Mouse (Mus musculus) embryonic facial prominence, embryonic 15.5 days (tissue): ENCODE measurements around the gene Dcst2. TPM values are rescaled to one million over a fixed set of nuclear protein-coding genes. Genes with fewer than 3 reads are reported as not detected.

Experiments used
- ATAC-seq: fragments of 200-750 bp; cut with Nextera tagmentation; 2 replicates; pipeline ENCODE4 v1.8.0; 2017; ENCODE audit warnings: low read depth, moderate TSS enrichment; ENCODE audit not compliant: insufficient number of reproducible peaks, low FRiP score, low TSS enrichment
- H3K27ac ChIP-seq: fragments of 300-500 bp; sonication (generic); replicated peaks from 2 replicates; pipeline ENCODE4 v1.5.1; 2015; ENCODE audit warnings: mild to moderate bottlenecking, inconsistent platforms
- H3K27me3 ChIP-seq: fragments of 300-500 bp; sonication (generic); 2 replicates; pipeline ENCODE4 v1.6.1; 2015; ENCODE audit warnings: inconsistent platforms
- H3K36me3 ChIP-seq: fragments of 300-500 bp; sonication (generic); 2 replicates; pipeline ENCODE4 v1.6.1; 2015; ENCODE audit warnings: mild to moderate bottlenecking, inconsistent platforms
- H3K4me1 ChIP-seq: fragments of 300-500 bp; sonication (generic); 2 replicates; pipeline ENCODE4 v1.6.1; 2015; ENCODE audit warnings: inconsistent platforms
- H3K4me2 ChIP-seq: fragments of 300-500 bp; sonication (generic); replicated peaks from 2 replicates; pipeline ENCODE4 v1.6.1; 2015; ENCODE audit warnings: mild to moderate bottlenecking, inconsistent platforms
- H3K4me3 ChIP-seq: fragments of 300-500 bp; sonication (generic); replicated peaks from 2 replicates; pipeline ENCODE4 v1.5.1; 2015; ENCODE audit warnings: mild to moderate bottlenecking, inconsistent platforms
- H3K9ac ChIP-seq: fragments of 300-500 bp; sonication (generic); 2 replicates; pipeline ENCODE4 v1.6.1; 2015; ENCODE audit warnings: inconsistent platforms
- H3K9me3 ChIP-seq: fragments of 300-500 bp; sonication (generic); replicated peaks from 2 replicates; pipeline ENCODE4 v1.6.1; 2016; ENCODE audit warnings: inconsistent platforms
- WGBS: fragments of 180-500 bp; shearing (Covaris S2); methylation state at CpG from one replicate; pipeline ENCODE4 v1.1.7; 2015; 5-methylcytosine and 5-hydroxymethylcytosine counted together
- polyA plus RNA-seq: library from polyadenylated mRNA; unstranded; fragments of >200 nt; fragmentation: Nextera tagmentation; extraction: Ambion mirVana; gene quantifications from 2 replicates; pipeline ENCODE4 v1.2.1, GENCODE M21; 2015

Gene Dcst2
- polyA plus RNA-seq, 1 experiment from 2014 or later = 0.13 TPM

GRCm38 (mm10) chr3:89382950-89383349 is 21.2 kb downstream of the Dcst2 start:
- Histone ChIP-seq H3K4me2 (no peak overlapping the region), H3K27ac (no peak overlapping the region), H3K27me3 (no peaks in the 10 kb centered on the region), H3K9me3 (no peaks in the 10 kb centered on the region), H3K36me3 (peaks cover 12% of the 10 kb centered on the region; the same call in 1 of the 2 replicates), H3K4me1 (peaks cover 59% of the 10 kb centered on the region), H3K4me3 (no peak overlapping the region), H3K9ac (no peak overlapping the region)
- whole genome bisulfite sequencing = 61% methylated on average over 5 of the region's 5 CpGs
- no peak for ATAC-seq

- H3K4me3 ChIP-seq = no peak overlapping the region
- no peaks in the 10 kb centered on the region for H3K9me3 ChIP-seq
- H3K9ac ChIP-seq = no peak overlapping the region
- peaks cover 12% of the 10 kb centered on the region; the same call in 1 of the 2 replicates for H3K36me3 ChIP-seq
- no peaks in the 10 kb centered on the region for H3K27me3 ChIP-seq
- ATAC-seq = no peak
- H3K4me2 ChIP-seq = no peak overlapping the region
- WGBS = 66% methylated on average over 5 of the region's 5 CpGs
- H3K27ac ChIP-seq = peak overlapping the region; percentile 74
- peaks cover 59% of the 10 kb centered on the region for H3K4me1 ChIP-seq
These were observed 22.0 kb downstream of the Dcst2 start for GRCm38 (mm10) chr3:89383651-89384255.

- no peak overlapping the region for H3K4me3 ChIP-seq
- H3K4me2 ChIP-seq = peak overlapping the region; percentile 27; the same call in 1 of the 2 replicates
- H3K9me3 ChIP-seq = no peaks in the 10 kb centered on the region
- H3K36me3 ChIP-seq = peaks cover 12% of the 10 kb centered on the region; the same call in 1 of the 2 replicates
- H3K27me3 ChIP-seq = no peaks in the 10 kb centered on the region
- peak overlapping the region; percentile 74 for H3K27ac ChIP-seq
- H3K9ac ChIP-seq = no peak overlapping the region
- ATAC-seq = no peak
- WGBS = 46% methylated on average over 11 of the region's 12 CpGs
- H3K4me1 ChIP-seq = peaks cover 53% of the 10 kb centered on the region
These were observed 22.7 kb downstream of the Dcst2 start for GRCm38 (mm10) chr3:89384331-89385076.

GRCm38 (mm10) chr3:89385451-89385850 is 23.7 kb downstream of the Dcst2 start:
- no peak overlapping the region for H3K9ac ChIP-seq

GRCm38 (mm10) chr3:89386438-89387420 is 25.0 kb downstream of the Dcst2 start:
- Histone ChIP-seq H3K9ac (peak overlapping the region; percentile 3; the same call in 1 of the 2 replicates), H3K9me3 (no peaks in the 10 kb centered on the region), H3K27me3 (no peaks in the 10 kb centered on the region), H3K4me1 (peaks cover 68% of the 10 kb centered on the region), H3K4me3 (peak overlapping the region; percentile 19), H3K4me2 (peak overlapping the region; percentile 27), H3K27ac (peak overlapping the region; percentile 74; the same call in 1 of the 2 replicates), H3K36me3 (no peaks in the 10 kb centered on the region)
- WGBS = 38% methylated on average over 17 of the region's 17 CpGs
- no peak for ATAC-seq

More at GRCm38 (mm10) chr3:89385451-89385850, 23.7 kb downstream of the Dcst2 start:
- Histone ChIP-seq H3K27ac (peak overlapping the region; percentile 74), H3K9me3 (no peaks in the 10 kb centered on the region), H3K36me3 (peaks cover 7% of the 10 kb centered on the region; the same call in 1 of the 2 replicates), H3K4me1 (peaks cover 55% of the 10 kb centered on the region), H3K4me2 (peak overlapping the region; percentile 27; the same call in 1 of the 2 replicates), H3K27me3 (no peaks in the 10 kb centered on the region), H3K4me3 (0 out of 2 replicates have a peak overlapping the region, but pooled peaks have one; percentile 4)
- 38% methylated on average over 11 of the region's 11 CpGs for WGBS
- no peak for ATAC-seq

- Histone ChIP-seq H3K4me3 (peak overlapping the region; percentile 19; the same call in 1 of the 2 replicates), H3K4me2 (peak overlapping the region; percentile 27), H3K27me3 (no peaks in the 10 kb centered on the region), H3K27ac (peak overlapping the region; percentile 58), H3K36me3 (no peaks in the 10 kb centered on the region), H3K9ac (no peak overlapping the region), H3K4me1 (peaks cover 77% of the 10 kb centered on the region), H3K9me3 (no peaks in the 10 kb centered on the region)
- 55% methylated on average over 11 of the region's 11 CpGs for WGBS
- 0 out of 2 replicates have a peak, but pooled peaks have one; percentile 2 for ATAC-seq
These were observed 25.9 kb downstream of the Dcst2 start for GRCm38 (mm10) chr3:89387632-89388031.

- H3K27me3 ChIP-seq = no peaks in the 10 kb centered on the region
- WGBS = 58% methylated on average over 11 of the region's 11 CpGs
- H3K27ac ChIP-seq = peak overlapping the region; percentile 58
- H3K9ac ChIP-seq = no peak overlapping the region
- peaks cover 81% of the 10 kb centered on the region for H3K4me1 ChIP-seq
- no peaks in the 10 kb centered on the region for H3K9me3 ChIP-seq
- no peak for ATAC-seq
- peak overlapping the region; percentile 27 for H3K4me2 ChIP-seq
- H3K4me3 ChIP-seq = no peak overlapping the region
- no peaks in the 10 kb centered on the region for H3K36me3 ChIP-seq
These were observed 26.5 kb downstream of the Dcst2 start for GRCm38 (mm10) chr3:89388134-89388881.

- peak overlapping the region; percentile 58; the same call in 1 of the 2 replicates for H3K27ac ChIP-seq
- WGBS = 52% methylated on average over 6 of the region's 6 CpGs
- H3K4me2 ChIP-seq = no peak overlapping the region
- H3K36me3 ChIP-seq = no peaks in the 10 kb centered on the region
- ATAC-seq = no peak
- peaks cover 85% of the 10 kb centered on the region for H3K4me1 ChIP-seq
- H3K27me3 ChIP-seq = no peaks in the 10 kb centered on the region
- no peak overlapping the region for H3K9ac ChIP-seq
- H3K9me3 ChIP-seq = no peaks in the 10 kb centered on the region
- H3K4me3 ChIP-seq = no peak overlapping the region
These were observed 27.3 kb downstream of the Dcst2 start for GRCm38 (mm10) chr3:89388901-89389740.

GRCm38 (mm10) chr3:89390111-89390515 is 28.3 kb downstream of the Dcst2 start:
- no peaks in the 10 kb centered on the region for H3K9me3 ChIP-seq
- no peaks in the 10 kb centered on the region for H3K36me3 ChIP-seq
- H3K27ac ChIP-seq = peak overlapping the region; percentile 44
- H3K9ac ChIP-seq = no peak overlapping the region
- H3K4me3 ChIP-seq = peak overlapping the region; percentile 58
- whole genome bisulfite sequencing = 40% methylated on average over 5 of the region's 5 CpGs
- ATAC-seq = no peak
- no peaks in the 10 kb centered on the region for H3K27me3 ChIP-seq
- peak overlapping the region; percentile 98 for H3K4me2 ChIP-seq
- H3K4me1 ChIP-seq = peaks cover 85% of the 10 kb centered on the region
